Mouse (Mus musculus): ENCODE data around the gene Bod1l. TPM values are rescaled to one million over a fixed set of nuclear protein-coding genes. Genes with fewer than 3 reads are reported as not detected.

Bod1l gene
- polyA plus RNA-seq, 1 experiment = 17.8 TPM

DNA sequence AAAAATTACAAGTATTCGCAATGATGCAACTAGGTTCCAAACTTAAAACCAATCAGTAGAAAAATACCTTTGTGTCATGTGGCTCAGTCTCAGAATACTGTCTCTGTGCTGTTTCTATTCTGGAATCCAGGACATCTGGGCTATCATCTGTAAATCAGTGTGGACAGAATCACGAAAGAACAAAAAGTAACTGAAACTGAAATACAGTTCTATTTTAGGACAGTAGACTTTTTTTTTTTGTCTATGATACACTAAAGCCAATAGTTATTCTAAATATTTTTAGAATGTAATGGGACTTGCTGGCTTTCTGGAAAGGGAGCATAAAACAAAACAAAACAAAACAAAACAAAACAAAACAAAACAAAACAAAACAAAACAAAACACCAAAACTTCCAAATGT, 39.0 kb downstream of the Bod1l start:
- no peak for DNase-seq (ENCODE audit: extremely low spot score in 1 of 2, low spot score in 1 of 2)

- DNase-seq (ENCODE audit: extremely low spot score in 1 of 2, low spot score in 1 of 2) = no peak
These were observed 39.5 kb downstream of the Bod1l start for GRCm38 (mm10) chr5:41804643-41805042.

DNA sequence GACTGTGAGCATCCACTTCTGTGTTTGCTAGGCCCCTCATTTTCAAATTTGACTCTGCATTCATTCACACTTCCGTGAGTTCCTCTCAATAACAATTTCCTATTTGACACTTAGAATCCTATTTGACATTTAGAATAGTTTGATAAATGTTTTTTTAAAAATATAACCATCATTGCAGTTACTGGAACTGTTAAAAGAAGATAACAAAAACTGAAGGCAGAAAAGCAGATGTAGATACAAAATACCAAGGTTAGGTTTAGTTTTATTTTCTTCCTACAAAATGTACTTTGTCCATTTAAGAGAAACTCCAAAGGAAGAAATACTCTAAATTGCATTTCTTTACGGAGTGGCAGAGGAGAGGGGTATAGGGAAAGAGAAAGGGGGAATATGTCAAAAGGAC, 42.5 kb downstream of the Bod1l start:
- no peak for DNase-seq (ENCODE audit: extremely low spot score in 1 of 2, low spot score in 1 of 2)

DNA sequence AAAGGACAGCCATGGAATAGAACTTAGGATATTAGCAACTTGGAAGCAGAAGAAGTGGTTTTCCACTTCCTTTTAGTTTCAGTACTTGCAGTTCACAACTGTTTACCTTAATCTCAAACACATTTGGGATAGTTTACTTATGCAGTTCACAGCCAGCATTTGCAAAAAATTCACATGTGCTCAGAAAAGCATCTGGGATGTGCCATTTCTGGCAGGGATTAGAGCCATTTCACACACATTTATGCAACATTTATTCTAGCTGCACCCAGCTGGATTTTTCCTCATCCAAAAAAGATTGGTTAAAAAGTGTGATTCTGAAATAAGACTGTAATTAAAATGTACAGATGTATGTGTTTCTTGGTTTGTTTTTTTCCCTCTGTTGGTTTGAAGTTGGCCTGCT, 49.7 kb downstream of the Bod1l start:
- peak in 1 of 2 experiments; percentile 37 for DNase-seq (ENCODE audit: extremely low spot score in 1 of 2, low spot score in 1 of 2)

DNA sequence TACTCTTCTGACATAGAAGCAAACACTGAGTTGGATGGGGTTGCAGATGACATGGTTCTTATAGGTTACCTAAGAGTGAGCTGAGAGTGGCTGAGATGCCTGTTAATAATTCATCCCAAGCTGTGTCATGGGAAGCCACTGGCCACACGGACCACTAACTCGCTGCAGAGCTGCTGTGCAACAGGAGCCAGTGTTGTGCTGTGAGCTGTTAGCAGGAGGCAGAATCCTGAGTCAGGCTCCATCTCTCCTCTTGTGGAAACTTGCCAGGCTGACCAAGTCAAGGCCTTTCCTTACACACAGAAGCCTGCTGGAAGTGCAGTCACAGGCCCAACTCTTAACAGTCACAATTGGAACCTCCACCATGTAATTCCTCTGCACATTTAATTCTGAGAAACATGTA, 53.6 kb downstream of the Bod1l start:
- DNase-seq (ENCODE audit: extremely low spot score in 1 of 2, low spot score in 1 of 2) = no peak

- DNase-seq (ENCODE audit: extremely low spot score in 1 of 2, low spot score in 1 of 2) = no peak
These were observed 55.2 kb downstream of the Bod1l start for GRCm38 (mm10) chr5:41788877-41789276.

DNA sequence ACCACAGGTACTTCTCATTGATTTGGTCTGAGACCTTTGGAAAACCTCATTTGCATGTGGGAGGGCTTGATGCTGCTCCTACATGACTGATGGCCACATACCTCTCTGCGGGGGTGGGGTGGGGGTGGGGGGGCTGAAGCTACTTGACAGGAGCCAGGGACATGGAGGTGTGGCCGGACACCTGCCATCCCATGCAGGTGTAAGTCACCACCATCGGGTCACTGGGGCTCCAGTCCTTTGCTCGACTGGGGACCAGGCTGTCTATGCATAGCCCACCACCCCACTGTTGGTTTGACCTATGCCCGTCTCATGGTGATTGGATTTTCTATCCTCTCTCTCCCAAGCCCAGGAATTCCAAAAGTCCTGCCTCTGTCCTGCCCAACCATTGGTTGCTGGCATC, 62.2 kb downstream of the Bod1l start:
- DNase-seq (ENCODE audit: extremely low spot score in 1 of 2, low spot score in 1 of 2) = no peak

GRCm38 (mm10) chr5:41780026-41780425, 64.1 kb downstream of the Bod1l start:
- DNase-seq (ENCODE audit: extremely low spot score in 1 of 2, low spot score in 1 of 2) = no peak

DNA sequence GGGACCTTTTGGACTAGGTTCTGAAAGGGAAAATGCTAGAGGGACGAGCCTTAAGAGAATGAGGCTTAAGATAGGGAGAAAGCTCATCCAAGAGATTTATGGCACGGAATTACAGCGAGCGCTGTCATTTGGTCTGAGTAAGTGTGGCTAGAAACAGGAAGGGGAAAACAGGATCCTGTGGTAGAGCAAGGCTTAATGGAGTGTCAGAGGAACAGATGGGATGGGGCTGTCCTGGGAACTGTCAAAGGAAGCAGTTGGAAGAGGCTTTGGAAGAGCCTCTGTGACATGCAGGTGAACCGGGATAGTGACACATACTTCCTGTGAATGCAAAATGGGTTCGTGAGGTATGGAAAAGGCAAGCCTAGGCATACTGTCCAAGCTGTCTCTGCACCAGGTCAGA, 68.4 kb downstream of the Bod1l start:
- no peak for DNase-seq (ENCODE audit: extremely low spot score in 1 of 2, low spot score in 1 of 2)

GRCm38 (mm10) chr5:41775273-41775672, 68.8 kb downstream of the Bod1l start:
- no peak for DNase-seq (ENCODE audit: extremely low spot score in 1 of 2, low spot score in 1 of 2)

DNA sequence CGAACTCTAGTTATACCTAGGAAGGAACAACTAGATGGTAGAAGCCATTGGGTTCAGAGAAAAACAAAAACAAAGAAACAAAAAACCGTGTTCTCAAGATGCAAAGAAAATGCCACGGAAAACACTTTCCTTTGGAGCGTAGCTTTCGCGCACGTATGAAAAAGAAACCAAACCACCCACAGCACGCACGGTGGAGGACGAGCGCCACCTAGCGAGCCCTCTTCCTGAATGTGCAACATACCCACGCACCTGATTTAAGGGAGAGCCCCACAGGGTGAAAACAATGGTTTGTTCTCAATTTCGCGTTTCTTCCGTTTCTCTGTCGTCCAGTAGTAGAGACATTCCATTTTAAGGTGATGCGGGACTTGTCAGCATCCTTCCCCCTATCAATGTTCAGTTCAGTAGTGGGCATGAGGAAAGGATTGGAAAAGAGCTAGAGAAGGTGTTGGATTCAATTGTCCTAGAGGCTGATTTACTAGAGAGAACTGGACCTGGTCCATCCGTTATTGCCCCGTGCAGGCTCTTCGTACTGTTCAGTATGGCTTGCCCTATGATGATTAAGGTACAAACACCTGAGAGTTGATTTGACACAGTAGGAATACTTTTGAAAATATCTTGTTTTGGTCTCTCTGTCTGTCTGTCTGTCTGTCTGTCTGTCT, 75.6 kb downstream of the Bod1l start:
- peak; percentile 53 to 94 for DNase-seq (ENCODE audit: extremely low spot score in 1 of 2, low spot score in 1 of 2)

DNA sequence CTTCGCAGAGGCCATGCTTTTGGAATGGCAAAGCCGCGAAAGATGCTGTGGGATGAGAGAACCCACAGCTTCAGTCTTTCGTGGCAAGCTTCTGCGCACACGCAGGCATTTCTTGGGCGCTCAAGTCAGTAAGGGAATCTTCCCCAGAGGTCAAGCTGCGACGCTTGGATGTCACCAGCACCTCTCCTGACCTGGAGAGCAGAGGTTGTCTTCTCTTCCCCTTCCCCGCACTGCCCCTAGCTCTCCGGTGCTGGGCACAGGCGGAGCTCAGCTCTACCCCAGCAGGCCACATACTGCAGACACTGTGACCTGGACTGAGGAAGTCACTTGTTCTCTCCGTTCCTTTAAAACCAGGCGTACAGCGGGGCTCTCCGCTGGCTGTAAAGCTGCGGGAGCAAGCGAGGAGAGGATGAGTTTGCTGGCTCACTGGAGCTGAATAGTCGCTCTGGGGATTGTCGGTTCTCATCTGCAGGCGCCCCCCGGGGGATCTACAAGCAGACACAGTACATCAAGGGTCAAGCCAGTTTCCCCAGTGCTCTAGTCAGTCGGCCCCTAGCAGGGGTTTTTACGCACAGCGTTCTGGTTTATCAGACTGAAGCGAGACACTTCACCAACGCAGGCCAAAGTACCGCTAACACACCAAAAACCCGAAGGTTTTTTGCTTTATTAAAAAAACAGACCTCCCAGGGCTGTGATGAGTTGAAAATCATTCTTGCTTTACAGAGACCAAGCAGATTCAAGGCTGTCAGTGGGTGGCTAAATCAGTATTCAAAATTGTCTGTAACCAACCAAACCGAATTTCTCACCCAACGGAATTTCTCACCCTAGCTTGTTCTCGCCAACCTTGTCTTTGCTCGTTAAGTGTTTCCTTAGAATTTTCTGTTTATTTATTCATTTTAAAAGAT, 76.6 kb downstream of the Bod1l start:
- no peak for DNase-seq (ENCODE audit: extremely low spot score in 1 of 2, low spot score in 1 of 2)

DNA sequence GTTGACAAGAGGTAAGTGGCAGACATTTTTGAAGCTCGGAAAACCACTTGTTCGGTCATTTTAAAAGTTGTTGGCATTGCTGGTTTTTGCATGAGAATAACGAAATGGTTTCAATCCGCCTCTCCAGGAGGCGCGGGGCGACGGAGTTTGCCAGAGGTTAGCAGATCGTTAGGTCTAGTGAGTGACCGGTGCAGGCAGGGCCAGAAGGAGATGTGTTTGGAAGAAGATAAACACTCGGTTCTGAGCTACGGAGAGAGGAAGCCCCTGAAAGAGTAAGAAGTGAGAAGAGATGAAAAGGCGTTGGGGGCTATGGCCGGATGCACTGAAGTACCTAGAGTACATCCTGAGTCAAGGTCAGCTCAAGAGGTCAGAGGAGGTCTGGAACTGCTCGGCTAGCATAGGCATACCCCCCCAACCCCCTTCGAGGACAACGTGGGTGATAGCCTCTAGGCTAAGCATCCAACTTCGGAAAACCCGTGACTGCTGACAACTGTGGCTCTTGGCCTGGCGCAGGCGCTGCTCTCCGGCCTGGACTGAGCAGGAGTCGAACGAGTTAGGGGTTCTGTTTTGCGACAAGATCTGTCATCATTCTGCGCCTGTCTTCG, 77.6 kb downstream of the Bod1l start:
- DNase-seq (ENCODE audit: extremely low spot score in 1 of 2, low spot score in 1 of 2) = no peak

DNA sequence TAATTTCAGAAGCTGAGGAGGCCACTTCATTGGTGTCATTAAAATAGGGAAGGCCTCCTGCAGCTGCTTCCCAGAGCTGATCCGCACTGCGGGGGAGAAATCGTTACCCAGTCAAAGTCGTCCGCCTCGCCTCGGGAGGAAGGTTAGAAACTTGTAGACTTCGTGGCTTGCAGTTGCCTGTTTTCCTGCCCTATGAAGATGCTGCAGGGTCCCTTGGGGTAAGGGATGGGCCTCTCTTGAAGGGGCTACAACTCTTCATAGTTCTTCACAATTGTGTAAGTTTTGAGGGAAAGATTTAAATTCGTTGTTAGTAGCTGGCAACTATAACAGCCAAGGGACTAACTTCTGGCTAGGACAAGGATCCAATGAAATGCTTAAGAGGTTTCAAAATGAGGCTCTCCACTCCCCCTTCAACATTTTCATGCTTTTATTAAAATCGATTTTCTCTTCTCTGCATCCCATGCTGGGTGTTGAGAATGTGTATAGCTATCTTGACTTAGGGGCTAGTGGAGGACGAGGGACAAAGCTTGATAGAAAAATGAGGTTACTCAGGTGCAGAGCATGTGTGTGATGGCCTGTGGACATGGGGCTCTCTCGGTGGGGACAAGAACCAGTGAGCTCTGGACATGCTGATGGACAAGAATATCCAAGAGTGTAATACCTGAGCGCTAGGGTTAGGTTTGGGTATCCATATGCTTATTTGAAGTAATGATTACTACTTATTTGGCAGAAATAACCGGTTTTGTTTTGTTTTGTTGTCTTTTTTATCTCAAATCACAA, 78.3 kb downstream of the Bod1l start:
- DNase-seq (ENCODE audit: extremely low spot score in 1 of 2, low spot score in 1 of 2) = no peak

DNA sequence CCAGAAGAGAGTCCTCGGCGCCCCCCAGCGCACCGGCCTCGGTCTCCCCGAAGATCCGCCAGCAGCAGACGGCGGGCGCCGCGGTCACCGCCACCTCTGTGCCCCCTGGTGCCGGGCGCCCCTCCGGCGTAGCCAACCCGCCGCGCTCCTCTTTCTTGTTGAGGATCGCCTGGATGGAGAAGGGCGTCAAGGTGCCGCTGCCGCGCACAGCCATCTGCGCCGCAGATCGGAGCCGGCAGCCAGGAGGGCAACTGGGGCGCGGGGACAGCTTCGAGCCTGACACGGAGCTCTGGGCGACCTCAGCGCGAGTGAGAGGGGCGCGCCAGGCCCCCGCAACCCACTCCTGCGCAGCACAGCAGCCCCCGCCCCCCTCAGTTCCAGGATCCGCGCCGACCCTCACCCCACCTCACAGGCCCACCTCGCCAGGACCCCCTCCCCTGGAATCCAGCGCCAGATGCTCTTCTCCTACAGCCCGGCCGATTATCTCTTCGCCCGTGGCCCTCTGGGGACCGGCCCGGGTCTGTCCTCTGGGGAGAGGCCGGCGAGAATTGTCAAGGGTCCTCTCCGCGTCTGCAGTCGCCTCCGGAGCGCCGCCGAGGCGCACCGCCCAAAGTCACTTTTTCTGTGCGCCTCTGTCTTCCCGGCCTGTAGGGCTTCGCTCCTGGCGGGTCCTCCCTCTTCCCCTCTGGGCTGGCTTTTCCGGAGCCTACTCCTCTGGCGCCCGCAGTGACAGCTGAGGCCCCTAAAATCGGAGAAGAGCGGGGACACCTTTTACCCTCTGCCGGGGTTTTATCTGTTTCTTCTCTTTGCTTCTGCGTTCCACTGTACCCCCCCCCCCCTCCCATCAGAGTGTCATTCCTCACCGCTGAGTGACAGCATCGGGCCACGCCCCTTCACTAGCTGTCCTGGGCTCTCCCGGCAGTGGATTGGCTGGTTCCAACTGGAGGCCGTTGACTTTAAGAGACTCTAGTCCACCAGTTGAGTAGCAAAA, 80.1 kb downstream of the Bod1l start, which contains the start of gene Nkx3-2:
Gene Nkx3-2, minus strand, starts transcription at position 771 of the 991 bp plus-strand sequence.
- no peak for DNase-seq (ENCODE audit: extremely low spot score in 1 of 2, low spot score in 1 of 2)

- DNase-seq (ENCODE audit: extremely low spot score in 1 of 2, low spot score in 1 of 2) = no peak
These were observed 81.0 kb downstream of the Bod1l start for GRCm38 (mm10) chr5:41762947-41763730.

- no peak for DNase-seq (ENCODE audit: extremely low spot score in 1 of 2, low spot score in 1 of 2)
These were observed 81.8 kb downstream of the Bod1l start for GRCm38 (mm10) chr5:41762141-41762946.

Measured in frontal cortex, adult 2 months (tissue).